Mouse (Mus musculus) spleen, adult 2 months (tissue): ENCODE data around the gene Dhps.

ENCODE experiments used
- CTCF ChIP-seq: fragments of 200-500 bp; IDR thresholded peaks from 2 replicates; pipeline ENCODE4 v1.5.1; 2011; ENCODE audit warnings: mild to moderate bottlenecking, inconsistent platforms; ENCODE audit not compliant: insufficient read depth, insufficient read length, insufficient replicate concordance; ENCODE audit errors: extremely low read depth
- POLR2A ChIP-seq: fragments of 200-500 bp; IDR thresholded peaks from 2 replicates; pipeline ENCODE4 v1.6.1; 2011; ENCODE audit warnings: low read depth, low read length, inconsistent platforms

- no peak; the same call in 1 of the 2 replicates for TF ChIP-seq POLR2A
- no peak for TF ChIP-seq CTCF
These were observed 35.2 kb upstream of the Dhps start for GRCm38 (mm10) chr8:85036381-85036717.
